Mouse (Mus musculus) intestine, embryonic 15.5 days (tissue): Measurements from ENCODE around the gene Krt18. TPM values are rescaled to one million over a fixed set of nuclear protein-coding genes. Genes with fewer than 3 reads are reported as not detected.
"Not testable (repeated sequence)": the region's sequence is repeated elsewhere in the genome, so short reads cannot be mapped to it uniquely, and the experiment has no call there.

Source experiments
- ATAC-seq: fragments of 200-750 bp; cut with Nextera tagmentation; 2 replicates; pipeline ENCODE4 v1.8.0; 2017; ENCODE audit warnings: moderate TSS enrichment, moderate library complexity
- H3K27ac ChIP-seq: fragments of 300-500 bp; sonication (generic); 2 replicates; pipeline ENCODE4 v1.5.1; 2015; ENCODE audit warnings: mild to moderate bottlenecking, inconsistent platforms
- H3K27me3 ChIP-seq: fragments of 300-500 bp; sonication (generic); replicated peaks from 2 replicates; pipeline ENCODE4 v1.6.1; 2015; ENCODE audit warnings: inconsistent platforms
- H3K36me3 ChIP-seq: fragments of 300-500 bp; sonication (generic); 2 replicates; pipeline ENCODE4 v1.6.1; 2015; ENCODE audit warnings: inconsistent platforms
- H3K4me1 ChIP-seq: fragments of 300-500 bp; sonication (generic); replicated peaks from 2 replicates; pipeline ENCODE4 v1.6.1; 2015; ENCODE audit warnings: inconsistent platforms
- H3K4me2 ChIP-seq: fragments of 300-500 bp; sonication (generic); replicated peaks from 2 replicates; pipeline ENCODE4 v1.6.1; 2015; ENCODE audit warnings: mild to moderate bottlenecking, inconsistent platforms
- H3K4me3 ChIP-seq: fragments of 300-500 bp; sonication (generic); replicated peaks from 2 replicates; pipeline ENCODE4 v1.5.1; 2015; ENCODE audit warnings: inconsistent platforms
- H3K9ac ChIP-seq: fragments of 300-500 bp; sonication (generic); 2 replicates; pipeline ENCODE4 v1.6.1; 2015; ENCODE audit warnings: inconsistent platforms
- H3K9me3 ChIP-seq: fragments of 300-500 bp; sonication (generic); 2 replicates; pipeline ENCODE4 v1.6.1; 2016; ENCODE audit warnings: inconsistent platforms
- WGBS: fragments of 180-500 bp; shearing (Covaris S2); methylation state at CpG from one replicate; pipeline ENCODE4 v1.1.7; 2015; 5-methylcytosine and 5-hydroxymethylcytosine counted together
- polyA plus RNA-seq: library from polyadenylated mRNA; unstranded; fragments of >200 nt; fragmentation: Nextera tagmentation; extraction: Ambion mirVana; gene quantifications from 2 replicates; pipeline ENCODE4 v1.2.1, GENCODE M21; 2015

Gene Krt18
- 263 and 305 TPM in 2 replicates for polyA plus RNA-seq

DNA sequence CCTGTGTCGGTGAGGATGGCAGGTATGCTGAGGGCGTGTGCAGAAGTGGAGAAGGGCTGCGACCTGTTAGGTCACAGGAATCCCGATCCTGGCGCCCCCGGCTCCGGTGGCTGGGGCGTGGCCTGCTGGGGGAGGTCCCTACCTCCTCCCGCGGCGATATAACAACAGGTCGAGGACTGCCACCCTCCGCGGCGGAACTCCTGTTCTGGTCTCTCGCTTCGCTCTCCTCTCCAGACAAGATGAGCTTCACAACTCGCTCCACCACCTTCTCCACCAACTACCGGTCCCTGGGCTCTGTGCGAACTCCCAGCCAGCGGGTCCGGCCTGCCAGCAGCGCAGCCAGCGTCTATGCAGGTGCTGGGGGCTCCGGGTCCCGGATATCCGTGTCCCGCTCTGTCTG, at the start of gene Krt18:
Krt18 (plus strand) TSS at position 141 of the 400 bp plus-strand sequence.
- Histone ChIP-seq H3K4me1 (peaks cover 29% of the 10 kb centered on the region), H3K9me3 (no peaks in the 10 kb centered on the region), H3K9ac (peak within 1 kb of the TSS; percentile 62), H3K27me3 (no peaks in the 10 kb centered on the region), H3K27ac (peak within 1 kb of the TSS; percentile 82), H3K4me2 (peak within 1 kb of the TSS; percentile 63), H3K36me3 (0 out of 2 replicates have a peak, but pooled peaks cover 6% of the 10 kb centered on the region), H3K4me3 (peak within 1 kb of the TSS; percentile 50)
- WGBS: 3% methylated on average over 28 of the region's 28 CpGs
- ATAC-seq: peak; percentile 65

DNA sequence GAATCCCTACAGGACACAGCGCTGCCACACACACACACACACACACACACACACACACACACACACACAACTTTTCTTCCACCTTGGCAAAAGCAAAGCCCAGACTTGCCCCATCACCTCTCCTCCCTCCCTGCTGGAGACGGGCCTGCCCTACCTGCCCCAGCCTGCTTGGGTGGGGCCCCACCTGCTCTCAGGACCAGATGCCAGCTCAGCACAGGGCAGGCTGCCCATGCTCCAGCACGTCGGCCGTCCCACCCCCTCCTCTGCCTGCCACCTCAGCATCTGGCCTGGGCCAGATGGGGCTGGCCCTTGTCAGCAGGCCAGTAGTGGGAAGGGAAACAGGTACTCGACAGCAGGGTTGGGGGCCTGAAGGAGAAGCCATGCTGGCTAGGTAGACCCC, 47.1 kb upstream of the Krt18 start:
- no peak overlapping the region for H3K4me2 ChIP-seq
- H3K4me3 ChIP-seq: no peak overlapping the region
- WGBS: 51% methylated on average over 6 of the region's 6 CpGs
- H3K9ac ChIP-seq: no peak overlapping the region
- H3K36me3 ChIP-seq: no peaks in the 10 kb centered on the region
- no peaks in the 10 kb centered on the region for H3K27me3 ChIP-seq
- H3K4me1 ChIP-seq: peaks cover 38% of the 10 kb centered on the region
- no peaks in the 10 kb centered on the region for H3K9me3 ChIP-seq
- no peak for ATAC-seq
- H3K27ac ChIP-seq: peak overlapping the region; percentile 18; the same call in 1 of the 2 replicates

DNA sequence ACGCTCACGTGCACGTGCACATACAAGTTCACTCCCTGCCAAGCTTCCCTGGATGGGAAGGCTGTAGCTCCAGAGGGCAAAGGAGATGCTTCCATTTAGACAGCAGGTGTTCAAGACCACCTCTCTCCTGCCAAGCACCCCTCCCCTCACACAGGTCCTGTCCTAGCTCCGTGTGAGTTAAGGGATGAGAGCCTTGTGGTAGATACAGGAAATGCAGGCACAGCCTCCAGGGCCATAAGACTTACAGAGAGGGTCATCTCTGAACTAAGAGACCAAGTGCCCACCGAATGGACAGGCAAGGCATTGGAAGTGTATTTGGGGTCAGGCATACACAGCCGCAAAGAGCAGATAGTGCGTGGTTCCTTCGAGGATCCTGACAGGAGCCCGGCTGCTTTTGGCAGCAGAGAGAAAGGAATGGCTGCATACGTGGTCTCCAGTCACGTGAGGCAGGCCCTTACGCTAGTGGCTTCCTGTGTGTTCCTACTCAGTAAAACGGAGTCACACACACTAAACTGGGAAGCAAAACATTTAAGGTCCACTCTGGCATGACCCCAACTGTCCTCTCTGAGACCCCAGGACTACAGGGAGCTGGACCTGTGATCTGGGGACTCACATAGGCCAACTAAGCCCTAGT, 44.5 kb upstream of the Krt18 start:
- 78% methylated on average over 13 of the region's 13 CpGs for WGBS
- no peaks in the 10 kb centered on the region for H3K27me3 ChIP-seq
- H3K4me3 ChIP-seq: 0 out of 2 replicates have a peak overlapping the region, but pooled peaks have one; percentile 29
- 0 out of 2 replicates have a peak overlapping the region, but pooled peaks have one; percentile 30 for H3K9ac ChIP-seq
- H3K4me2 ChIP-seq: peak overlapping the region; percentile 63
- no peaks in the 10 kb centered on the region for H3K36me3 ChIP-seq
- H3K27ac ChIP-seq: peak overlapping the region; percentile 82
- ATAC-seq: no peak
- H3K9me3 ChIP-seq: no peaks in the 10 kb centered on the region
- H3K4me1 ChIP-seq: peaks cover 16% of the 10 kb centered on the region

- Histone ChIP-seq H3K27me3 (no peaks in the 10 kb centered on the region), H3K4me2 (peak overlapping the region; percentile 63), H3K4me3 (peak overlapping the region; percentile 29; the same call in 1 of the 2 replicates), H3K4me1 (peaks cover 14% of the 10 kb centered on the region), H3K27ac (peak overlapping the region; percentile 82), H3K9ac (peak overlapping the region; percentile 30; the same call in 1 of the 2 replicates), H3K9me3 (no peaks in the 10 kb centered on the region), H3K36me3 (no peaks in the 10 kb centered on the region)
- peak; percentile 93 for ATAC-seq
- 3% methylated on average over 15 of the region's 15 CpGs for WGBS
These were observed 43.9 kb upstream of the Krt18 start for GRCm38 (mm10) chr15:101983949-101984601.

- no peak overlapping the region for H3K9ac ChIP-seq
- no peaks in the 10 kb centered on the region for H3K27me3 ChIP-seq
- H3K9me3 ChIP-seq: no peaks in the 10 kb centered on the region
- H3K4me3 ChIP-seq: no peak overlapping the region
- no peak for ATAC-seq
- 20% methylated on average over 6 of the region's 6 CpGs for WGBS
- no peak overlapping the region for H3K27ac ChIP-seq
- no peaks in the 10 kb centered on the region for H3K36me3 ChIP-seq
- peaks cover 14% of the 10 kb centered on the region for H3K4me1 ChIP-seq
- H3K4me2 ChIP-seq: peak overlapping the region; percentile 25; the same call in 1 of the 2 replicates
These were observed 43.2 kb upstream of the Krt18 start for GRCm38 (mm10) chr15:101984746-101985145.

- Histone ChIP-seq H3K4me3 (no peak overlapping the region), H3K9me3 (no peaks in the 10 kb centered on the region), H3K4me1 (peaks cover 12% of the 10 kb centered on the region), H3K4me2 (no peak overlapping the region), H3K27ac (no peak overlapping the region), H3K9ac (no peak overlapping the region), H3K36me3 (no peaks in the 10 kb centered on the region), H3K27me3 (no peaks in the 10 kb centered on the region)
- under 1% methylated on average over 10 of the region's 10 CpGs for WGBS
- 0 out of 2 replicates have a peak, but pooled peaks have one; percentile 29 for ATAC-seq
These were observed 39.9 kb upstream of the Krt18 start for GRCm38 (mm10) chr15:101988119-101988518.

GRCm38 (mm10) chr15:101988714-101989113, 39.3 kb upstream of the Krt18 start:
- WGBS: 67% methylated on average over 8 of the region's 8 CpGs
- Histone ChIP-seq H3K36me3 (no peaks in the 10 kb centered on the region), H3K27me3 (no peaks in the 10 kb centered on the region), H3K4me1 (peaks cover 10% of the 10 kb centered on the region), H3K4me3 (no peak overlapping the region), H3K9me3 (no peaks in the 10 kb centered on the region), H3K9ac (no peak overlapping the region), H3K4me2 (no peak overlapping the region), H3K27ac (no peak overlapping the region)
- no peak for ATAC-seq

DNA sequence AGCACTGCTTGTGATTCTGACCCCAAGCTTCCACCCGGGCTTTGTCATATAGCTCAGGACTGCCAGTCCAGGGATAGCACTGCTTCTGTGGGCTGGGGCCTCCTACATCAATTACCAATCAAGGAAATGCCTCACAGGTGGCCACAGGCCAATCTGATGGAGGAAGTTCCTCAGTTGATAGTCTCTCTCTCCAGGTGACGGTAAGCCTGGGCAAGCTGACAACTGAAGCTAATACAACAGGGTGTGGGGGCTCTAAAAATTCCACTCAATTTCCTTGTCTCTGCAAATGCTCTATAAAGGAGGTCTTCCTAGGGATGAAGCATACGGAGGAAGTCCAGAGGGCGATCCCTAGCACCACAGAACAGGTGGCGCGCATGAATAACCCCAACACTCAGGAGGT, 37.0 kb upstream of the Krt18 start:
- Histone ChIP-seq H3K4me1 (0 out of 2 replicates have a peak, but pooled peaks cover 5% of the 10 kb centered on the region), H3K9ac (no peak overlapping the region), H3K9me3 (no peaks in the 10 kb centered on the region), H3K27ac (peak overlapping the region; percentile 33; the same call in 1 of the 2 replicates), H3K4me2 (no peak overlapping the region), H3K36me3 (no peaks in the 10 kb centered on the region), H3K4me3 (no peak overlapping the region), H3K27me3 (no peaks in the 10 kb centered on the region)
- ATAC-seq: no peak
- 68% methylated on average over 6 of the region's 6 CpGs for WGBS

DNA sequence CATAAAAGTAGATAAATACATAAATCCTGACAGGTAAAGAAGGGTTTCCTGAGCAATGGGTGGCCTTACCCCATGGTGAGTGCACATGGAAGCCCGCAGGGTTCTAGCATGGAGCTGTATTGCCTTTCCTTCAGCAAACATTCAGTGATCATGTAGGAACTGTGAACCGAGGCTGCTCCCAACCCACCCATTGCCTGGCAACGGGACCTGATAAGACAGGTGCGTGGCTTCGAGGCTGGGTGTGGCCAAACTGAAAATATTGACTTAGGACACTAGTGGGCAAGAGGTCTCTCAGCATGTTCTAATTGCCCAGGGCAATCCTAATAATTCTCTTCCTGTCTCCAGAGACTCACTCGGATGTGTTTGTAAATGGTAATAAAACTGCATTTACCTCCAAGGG, 33.6 kb upstream of the Krt18 start:
- no peak overlapping the region; the same call in 1 of the 2 replicates for H3K4me3 ChIP-seq
- WGBS: 50% methylated on average over 6 of the region's 6 CpGs
- H3K36me3 ChIP-seq: peaks cover 2% of the 10 kb centered on the region; the same call in 1 of the 2 replicates
- peak overlapping the region; percentile 28; the same call in 1 of the 2 replicates for H3K4me2 ChIP-seq
- H3K9ac ChIP-seq: no peak overlapping the region
- H3K4me1 ChIP-seq: 0 out of 2 replicates have a peak, but pooled peaks cover 5% of the 10 kb centered on the region
- H3K9me3 ChIP-seq: no peaks in the 10 kb centered on the region
- H3K27ac ChIP-seq: peak overlapping the region; percentile 82
- peak; percentile 65 for ATAC-seq
- H3K27me3 ChIP-seq: no peaks in the 10 kb centered on the region

DNA sequence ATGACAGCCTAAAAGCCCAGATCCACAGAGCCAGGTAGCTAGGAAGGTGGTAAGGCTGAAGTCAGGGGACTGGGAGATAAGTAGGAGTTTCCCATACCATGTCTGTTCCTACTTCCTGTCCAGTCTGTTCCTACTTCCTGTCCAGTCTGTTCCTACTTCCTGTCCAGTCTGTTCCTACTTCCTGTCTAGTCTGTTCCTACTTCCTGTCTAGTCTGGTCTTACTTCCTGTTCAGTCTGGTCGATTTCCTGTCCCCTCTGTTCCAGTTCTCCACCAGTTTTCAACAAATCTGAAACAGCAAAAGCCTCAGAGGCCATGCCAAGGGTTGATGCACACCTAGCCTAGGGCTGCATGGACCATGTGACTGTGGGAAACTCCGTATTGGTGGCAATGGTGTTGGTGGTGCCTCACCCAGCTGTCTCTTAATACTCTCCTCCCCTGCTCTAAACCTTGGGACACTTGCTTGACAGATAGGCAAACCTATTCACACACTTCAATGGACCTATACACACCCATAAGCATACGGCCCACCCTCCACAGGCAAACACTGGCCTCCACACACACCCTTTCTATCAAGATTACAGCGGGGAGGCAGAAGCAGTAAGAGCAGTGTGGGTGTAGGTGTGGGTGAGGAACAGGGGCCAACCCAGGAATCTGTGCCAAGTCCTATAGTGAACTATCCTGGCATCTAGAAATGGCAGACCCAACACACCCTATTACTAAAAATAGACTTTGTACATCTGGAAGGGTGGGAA, 32.3 kb upstream of the Krt18 start:
- no peaks in the 10 kb centered on the region for H3K27me3 ChIP-seq
- H3K9me3 ChIP-seq: no peaks in the 10 kb centered on the region
- H3K4me2 ChIP-seq: no peak overlapping the region
- WGBS: 67% methylated on average over 4 of the region's 4 CpGs
- no peak overlapping the region for H3K4me3 ChIP-seq
- H3K9ac ChIP-seq: no peak overlapping the region
- H3K4me1 ChIP-seq: 0 out of 2 replicates have a peak, but pooled peaks cover 2% of the 10 kb centered on the region
- H3K27ac ChIP-seq: peak overlapping the region; percentile 82
- ATAC-seq: peak; percentile 85
- H3K36me3 ChIP-seq: peaks cover 2% of the 10 kb centered on the region; the same call in 1 of the 2 replicates

- not testable (repeated sequence) for H3K36me3 ChIP-seq, H3K27ac ChIP-seq, H3K9me3 ChIP-seq, H3K4me1 ChIP-seq, H3K4me2 ChIP-seq, H3K4me3 ChIP-seq, ATAC-seq, H3K9ac ChIP-seq, H3K27me3 ChIP-seq
- 84% methylated on average over 11 of the region's 11 CpGs for WGBS
These were observed 31.4 kb upstream of the Krt18 start for GRCm38 (mm10) chr15:101996450-101997078.
